Mouse (Mus musculus) heart, embryonic 11.5 days (tissue): Measurements from ENCODE around the gene Gm37240. TPM values are rescaled to one million over a fixed set of nuclear protein-coding genes. Genes with fewer than 3 reads are reported as not detected.
"Not testable (repeated sequence)": the region's sequence is repeated elsewhere in the genome, so short reads cannot be mapped to it uniquely, and the experiment has no call there.

Source experiments
- ATAC-seq: fragments of 200-750 bp; cut with Nextera tagmentation; replicated peaks from 2 replicates; pipeline ENCODE4 v1.8.0; 2017; ENCODE audit warnings: moderate library complexity; ENCODE audit not compliant: insufficient number of reproducible peaks, low FRiP score, low TSS enrichment
- H3K27ac ChIP-seq: fragments of 300-500 bp; sonication (generic); 2 replicates; pipeline ENCODE4 v1.5.1; 2014; ENCODE audit warnings: mild to moderate bottlenecking, low read depth, low read length
- H3K27me3 ChIP-seq: fragments of 300-500 bp; sonication (generic); 2 replicates; pipeline ENCODE4 v1.6.1; 2014; ENCODE audit warnings: mild to moderate bottlenecking, low read length, mixed read lengths; ENCODE audit not compliant: control insufficient read depth, insufficient read depth
- H3K36me3 ChIP-seq: fragments of 300-500 bp; sonication (generic); 2 replicates; pipeline ENCODE4 v1.6.1; 2014; ENCODE audit warnings: mild to moderate bottlenecking, low read length, moderate library complexity, mixed read lengths; ENCODE audit not compliant: control insufficient read depth, insufficient read depth
- H3K4me1 ChIP-seq: fragments of 300-500 bp; sonication (generic); 2 replicates; pipeline ENCODE4 v1.6.1; 2014; ENCODE audit warnings: low read length; ENCODE audit not compliant: control insufficient read depth, insufficient read depth
- H3K4me2 ChIP-seq: fragments of 300-500 bp; sonication (generic); 2 replicates; pipeline ENCODE4 v1.6.1; 2014; ENCODE audit warnings: mild to moderate bottlenecking, moderate library complexity
- H3K4me3 ChIP-seq: fragments of 300-500 bp; sonication (generic); 2 replicates; pipeline ENCODE4 v1.5.1; 2014; ENCODE audit warnings: low read depth, low read length
- H3K9ac ChIP-seq: fragments of 300-500 bp; sonication (generic); 2 replicates; pipeline ENCODE4 v1.6.1; 2014; ENCODE audit warnings: mild to moderate bottlenecking, low read depth, low read length, moderate library complexity
- H3K9me3 ChIP-seq: fragments of 300-500 bp; sonication (generic); replicated peaks from 2 replicates; pipeline ENCODE4 v1.6.1; 2016; ENCODE audit warnings: low read length; ENCODE audit not compliant: control insufficient read depth
- WGBS: fragments of 180-500 bp; shearing (Covaris S2); extraction: QIAGEN DNeasy Blood & Tissue Kit; methylation state at CpG from one replicate; pipeline ENCODE4 v1.1.7; 2014; ENCODE audit not compliant: insufficient replicate concordance; 5-methylcytosine and 5-hydroxymethylcytosine counted together
- polyA plus RNA-seq: library from polyadenylated mRNA; unstranded; fragments of >200 nt; fragmentation: Nextera tagmentation; extraction: Ambion mirVana; gene quantifications from 2 replicates; pipeline ENCODE4 v1.2.1, GENCODE M21; 2014

Gm37240 gene
- polyA plus RNA-seq, 1 experiment from 2014 or later: 4.5 TPM

- H3K36me3 ChIP-seq, ATAC-seq, H3K4me2 ChIP-seq, H3K27ac ChIP-seq, H3K27me3 ChIP-seq, H3K9ac ChIP-seq, H3K4me1 ChIP-seq, H3K4me3 ChIP-seq, H3K9me3 ChIP-seq: not testable (repeated sequence)
- 37% methylated on average over 3 of the region's 3 CpGs for WGBS
Observed at GRCm38 (mm10) chr3:84542450-84542849, 1344.9 kb downstream of the Gm37240 start.

- 84% methylated on average over 1 of the region's 1 CpGs for WGBS
- H3K27ac ChIP-seq: no peak overlapping the region
- no peaks in the 10 kb centered on the region for H3K9me3 ChIP-seq
- H3K4me1 ChIP-seq: no peaks in the 10 kb centered on the region
- no peaks in the 10 kb centered on the region for H3K36me3 ChIP-seq
- H3K4me3 ChIP-seq: no peak overlapping the region
- no peak overlapping the region for H3K4me2 ChIP-seq
- no peak overlapping the region for H3K9ac ChIP-seq
- H3K27me3 ChIP-seq: no peaks in the 10 kb centered on the region
- ATAC-seq: no peak
Observed at GRCm38 (mm10) chr3:84541881-84542280, 1345.4 kb downstream of the Gm37240 start.

GRCm38 (mm10) chr3:84540640-84541039 is 1346.7 kb downstream of the Gm37240 start:
- no peak overlapping the region for H3K27ac ChIP-seq
- no peaks in the 10 kb centered on the region for H3K4me1 ChIP-seq
- no peak overlapping the region for H3K4me2 ChIP-seq
- no peak overlapping the region for H3K9ac ChIP-seq
- no peaks in the 10 kb centered on the region for H3K9me3 ChIP-seq
- no peaks in the 10 kb centered on the region for H3K36me3 ChIP-seq
- ATAC-seq: no peak
- H3K27me3 ChIP-seq: no peaks in the 10 kb centered on the region
- H3K4me3 ChIP-seq: no peak overlapping the region

- WGBS: 86% methylated on average over 6 of the region's 6 CpGs
- H3K9me3 ChIP-seq: no peaks in the 10 kb centered on the region
- no peaks in the 10 kb centered on the region for H3K27me3 ChIP-seq
- no peak for ATAC-seq
- no peak overlapping the region for H3K4me3 ChIP-seq
- no peaks in the 10 kb centered on the region for H3K4me1 ChIP-seq
- no peak overlapping the region for H3K9ac ChIP-seq
- no peaks in the 10 kb centered on the region for H3K36me3 ChIP-seq
- no peak overlapping the region for H3K4me2 ChIP-seq
- no peak overlapping the region for H3K27ac ChIP-seq
Observed at GRCm38 (mm10) chr3:84536987-84537386, 1350.3 kb downstream of the Gm37240 start.

GRCm38 (mm10) chr3:84533227-84533626 is 1354.1 kb downstream of the Gm37240 start:
- no peak for ATAC-seq
- no peaks in the 10 kb centered on the region for H3K27me3 ChIP-seq
- no peaks in the 10 kb centered on the region for H3K9me3 ChIP-seq
- no peaks in the 10 kb centered on the region for H3K4me1 ChIP-seq
- no peak overlapping the region for H3K4me2 ChIP-seq
- H3K36me3 ChIP-seq: no peaks in the 10 kb centered on the region
- no peak overlapping the region for H3K9ac ChIP-seq
- no peak overlapping the region for H3K4me3 ChIP-seq
- WGBS: 76% methylated on average over 5 of the region's 5 CpGs
- H3K27ac ChIP-seq: no peak overlapping the region

- Histone ChIP-seq H3K27ac (no peak overlapping the region), H3K4me1 (peaks cover 9% of the 10 kb centered on the region; the same call in 1 of the 2 replicates), H3K27me3 (no peaks in the 10 kb centered on the region), H3K4me2 (no peak overlapping the region), H3K4me3 (no peak overlapping the region), H3K36me3 (no peaks in the 10 kb centered on the region), H3K9me3 (no peaks in the 10 kb centered on the region), H3K9ac (no peak overlapping the region)
- 78% methylated on average over 2 of the region's 2 CpGs for WGBS
- ATAC-seq: no peak
Observed at GRCm38 (mm10) chr3:84529021-84529420, 1358.3 kb downstream of the Gm37240 start.

GRCm38 (mm10) chr3:84524952-84525351 is 1362.4 kb downstream of the Gm37240 start:
- no peaks in the 10 kb centered on the region for H3K27me3 ChIP-seq
- 72% methylated on average over 1 of the region's 1 CpGs for WGBS
- no peak overlapping the region for H3K9ac ChIP-seq
- no peak overlapping the region for H3K27ac ChIP-seq
- H3K9me3 ChIP-seq: no peaks in the 10 kb centered on the region
- no peak overlapping the region for H3K4me3 ChIP-seq
- no peak overlapping the region for H3K4me2 ChIP-seq
- no peaks in the 10 kb centered on the region for H3K36me3 ChIP-seq
- ATAC-seq: no peak
- H3K4me1 ChIP-seq: peaks cover 9% of the 10 kb centered on the region; the same call in 1 of the 2 replicates

GRCm38 (mm10) chr3:84516163-84516562 is 1371.2 kb downstream of the Gm37240 start:
- Histone ChIP-seq H3K4me1 (peaks cover 2% of the 10 kb centered on the region; the same call in 1 of the 2 replicates), H3K4me2 (no peak overlapping the region), H3K4me3 (no peak overlapping the region), H3K36me3 (0 out of 2 replicates have a peak, but pooled peaks cover 5% of the 10 kb centered on the region), H3K27me3 (no peaks in the 10 kb centered on the region), H3K9me3 (no peaks in the 10 kb centered on the region), H3K9ac (no peak overlapping the region), H3K27ac (no peak overlapping the region)
- no peak for ATAC-seq
- 79% methylated on average over 3 of the region's 3 CpGs for WGBS

- 62% methylated on average over 6 of the region's 6 CpGs for WGBS
- H3K9ac ChIP-seq: no peak overlapping the region
- H3K4me1 ChIP-seq: peaks cover 2% of the 10 kb centered on the region; the same call in 1 of the 2 replicates
- no peak overlapping the region for H3K4me3 ChIP-seq
- H3K36me3 ChIP-seq: no peaks in the 10 kb centered on the region
- no peak overlapping the region for H3K4me2 ChIP-seq
- no peak overlapping the region for H3K27ac ChIP-seq
- no peaks in the 10 kb centered on the region for H3K27me3 ChIP-seq
- no peaks in the 10 kb centered on the region for H3K9me3 ChIP-seq
- no peak for ATAC-seq
Observed at GRCm38 (mm10) chr3:84512774-84513515, 1374.4 kb downstream of the Gm37240 start.
